Mouse (Mus musculus) activated CD4-positive, CD25-positive, alpha-beta regulatory T cell (primary cell): ENCODE results near the gene Hspbp1. TPM values are rescaled to one million over a fixed set of nuclear protein-coding genes. Genes with fewer than 3 reads are reported as not detected.

ENCODE experiments used
- polyA plus RNA-seq, 2 experiments: library from polyadenylated mRNA; unstranded; fragments of 100-300 nt; shearing (Covaris generic); gene quantifications; one replicate each; pipeline ENCODE4 v1.2.1; 2017

Gene Hspbp1
- polyA plus RNA-seq = 10 to 100 TPM; 53.0 to 59.9 TPM

GRCm38 (mm10) chr7:4684632-4685417 lies at the start of gene Hspbp1:
TSS of gene Hspbp1 (minus strand) at chr7:4685068.

DNA sequence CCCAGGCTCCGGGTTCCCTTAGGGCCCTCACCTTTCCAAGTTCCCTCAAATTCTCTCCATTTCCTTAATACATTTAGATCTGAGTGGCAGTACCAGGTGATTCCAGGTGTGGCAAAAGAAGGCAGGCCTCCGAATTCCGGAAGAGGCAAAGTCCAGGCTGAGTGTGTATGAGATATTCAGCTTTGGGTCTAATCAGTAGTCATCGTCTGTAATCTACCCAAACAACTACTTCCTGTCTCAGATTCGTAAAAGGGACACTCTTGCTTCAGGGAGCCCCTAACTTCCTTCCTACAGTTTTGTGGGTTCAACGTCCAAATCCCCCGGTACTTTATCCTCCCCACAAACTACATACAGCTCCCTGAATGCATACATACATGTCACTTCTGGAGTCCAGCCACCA lies 40.3 kb upstream of the Hspbp1 start, which contains the start of gene Tmem150b:
Tmem150b (minus strand) TSS at position 81 of the 400 bp plus-strand sequence.

GRCm38 (mm10) chr7:4690387-4690786 lies 5.5 kb upstream of the Hspbp1 start, which contains the start of gene Brsk1:
TSS of gene Brsk1 (plus strand) at chr7:4690604.

DNA sequence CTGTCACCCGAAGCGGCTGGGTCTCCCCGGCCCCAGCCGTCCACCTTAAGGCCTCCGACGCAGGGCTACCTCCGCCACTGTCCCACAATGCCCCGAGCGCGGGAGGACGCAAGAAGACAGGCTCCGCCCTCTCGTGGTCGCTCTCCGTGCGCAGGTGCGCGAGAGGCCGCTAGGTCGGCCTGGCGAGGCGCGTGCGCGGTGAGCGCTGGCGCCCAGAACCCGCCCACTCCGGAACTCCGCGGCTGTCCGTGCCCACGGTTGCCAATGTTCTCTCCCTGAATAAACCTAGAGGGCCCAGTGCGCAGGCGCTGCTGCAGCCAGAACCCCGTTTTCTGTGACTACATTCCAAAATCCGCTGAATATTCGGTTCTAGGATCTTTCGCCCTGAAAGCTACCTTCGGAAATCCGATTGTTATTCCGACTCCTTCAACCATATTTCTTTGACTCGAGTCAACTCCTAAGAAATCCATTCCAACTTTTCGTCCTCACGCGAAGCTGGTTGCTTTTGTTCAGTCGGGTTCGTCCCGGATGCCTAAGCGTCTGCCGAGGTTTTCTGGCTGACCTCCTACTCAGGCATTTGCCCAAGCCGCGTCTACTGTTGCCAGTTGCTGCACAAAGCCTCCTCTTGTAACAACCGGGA lies 25.8 kb downstream of the Hspbp1 start, which contains the start of gene Ppp6r1:
Ppp6r1 (minus strand) TSS at position 108 of the 640 bp plus-strand sequence.

GRCm38 (mm10) chr7:4631031-4631430 lies 53.8 kb downstream of the Hspbp1 start, which contains the start of gene Tmem86b:
TSS of gene Tmem86b (minus strand) at chr7:4631422.

Other genes starting within 250 kb of the Hspbp1 start
- 1 to 10 TPM; 2.2 to 4.9 TPM for gene Rdh13, start 239.4 kb downstream of the Hspbp1 start, polyA plus RNA-seq
- 10 to 100 TPM in 1 of 2 experiments, 1 to 10 TPM in 1; 8.9 to 19.0 TPM for gene Eps8l1, start 224.4 kb downstream of the Hspbp1 start, polyA plus RNA-seq
- gene Ppp1r12c, start 183.4 kb downstream of the Hspbp1 start, polyA plus RNA-seq = 100 to 1,000 TPM; 122 to 144 TPM
- 10 to 100 TPM in 1 of 2 experiments, 1 to 10 TPM in 1; 6.2 to 15.6 TPM for gene Tnnt1, start 168.7 kb downstream of the Hspbp1 start, polyA plus RNA-seq
- 1 to 10 TPM in 1 of 2 experiments, under 1 TPM in 1; 0.44 to 1.5 TPM for gene Tnni3, start 160.8 kb downstream of the Hspbp1 start, polyA plus RNA-seq
- 1 to 10 TPM; 1.1 to 1.3 TPM for gene Dnaaf3, start 152.6 kb downstream of the Hspbp1 start, polyA plus RNA-seq
- gene Syt5, start 137.5 kb downstream of the Hspbp1 start, polyA plus RNA-seq = not detected
- not detected for gene Ptprh, start 81.0 kb downstream of the Hspbp1 start, polyA plus RNA-seq
- gene Tmem86b, start 53.6 kb downstream of the Hspbp1 start, polyA plus RNA-seq = 10 to 100 TPM; 11.0 to 15.2 TPM
- gene Ppp6r1, start 26.0 kb downstream of the Hspbp1 start, polyA plus RNA-seq = 100 to 1,000 TPM; 185 to 259 TPM
- gene Brsk1, start 5.5 kb upstream of the Hspbp1 start, polyA plus RNA-seq = under 1 TPM in 1 of 2 experiments, not detected in 1; 0.61 TPM
- under 1 TPM in 1 of 2 experiments, not detected in 1; 0.25 TPM for gene Tmem150b, start 40.2 kb upstream of the Hspbp1 start, polyA plus RNA-seq
- gene Kmt5c, start 55.0 kb upstream of the Hspbp1 start, polyA plus RNA-seq = 10 to 100 TPM; 26.0 to 45.1 TPM
- 1 to 10 TPM; 3.0 to 9.5 TPM for gene Cox6b2, start 68.0 kb upstream of the Hspbp1 start, polyA plus RNA-seq
- gene Fam71e2, start 86.2 kb upstream of the Hspbp1 start, polyA plus RNA-seq = not detected
- under 1 TPM; 0.16 to 0.20 TPM for gene Il11, start 97.8 kb upstream of the Hspbp1 start, polyA plus RNA-seq
- not detected for gene Tmem190, start 97.9 kb upstream of the Hspbp1 start, polyA plus RNA-seq
- gene Tmem238, start 104.6 kb upstream of the Hspbp1 start, polyA plus RNA-seq = 1 to 10 TPM; 5.5 to 8.8 TPM
- gene Rpl28, start 107.8 kb upstream of the Hspbp1 start, polyA plus RNA-seq = 100 to 1,000 TPM; 316 to 505 TPM
- 100 to 1,000 TPM; 126 to 185 TPM for gene Ube2s, start 127.5 kb upstream of the Hspbp1 start, polyA plus RNA-seq
- not detected for gene Shisa7, start 159.6 kb upstream of the Hspbp1 start, polyA plus RNA-seq
- 10 to 100 TPM; 46.9 to 52.2 TPM for gene Isoc2b, start 185.2 kb upstream of the Hspbp1 start, polyA plus RNA-seq
- gene Isoc2a, start 192.1 kb upstream of the Hspbp1 start, polyA plus RNA-seq = under 1 TPM; 0.37 to 0.84 TPM
- under 1 TPM in 1 of 2 experiments, not detected in 1; 0.32 TPM for gene Gm36210, start 221.4 kb upstream of the Hspbp1 start, polyA plus RNA-seq
- gene Zfp628, start 230.1 kb upstream of the Hspbp1 start, polyA plus RNA-seq = 1 to 10 TPM; 2.2 to 3.1 TPM
- under 1 TPM; 0.49 to 0.79 TPM for gene Nat14, start 237.0 kb upstream of the Hspbp1 start, polyA plus RNA-seq
- gene Ssc5d, start 240.7 kb upstream of the Hspbp1 start, polyA plus RNA-seq = not detected